Mouse (Mus musculus) midbrain, postnatal 0 days (tissue): ENCODE data around the gene Rasgef1b. TPM values are rescaled to one million over a fixed set of nuclear protein-coding genes. Genes with fewer than 3 reads are reported as not detected.

Source experiments
- ATAC-seq: fragments of 200-750 bp; cut with Nextera tagmentation; 2 replicates; pipeline ENCODE4 v1.8.0; 2017; ENCODE audit warnings: moderate number of reproducible peaks, mild to moderate bottlenecking, moderate TSS enrichment, moderate library complexity; ENCODE audit not compliant: low FRiP score
- DNase-seq: peaks from one replicate; pipeline ENCODE4 v3.0.0-alpha.2; 2015; ENCODE audit warnings: low spot score
- H3K27ac ChIP-seq: fragments of 300-500 bp; sonication (generic); 2 replicates; pipeline ENCODE4 v1.5.1; 2014; ENCODE audit warnings: low read depth, mild to moderate bottlenecking, low read length, mixed read lengths
- H3K27me3 ChIP-seq: fragments of 300-500 bp; sonication (generic); 2 replicates; pipeline ENCODE4 v1.6.1; 2014; ENCODE audit warnings: low read length, control low read depth, mixed read lengths; ENCODE audit not compliant: insufficient read depth
- H3K36me3 ChIP-seq: fragments of 300-500 bp; sonication (generic); 2 replicates; pipeline ENCODE4 v1.6.1; 2014; ENCODE audit warnings: low read length, control low read depth, mixed read lengths; ENCODE audit not compliant: insufficient read depth
- H3K4me1 ChIP-seq: fragments of 300-500 bp; sonication (generic); 2 replicates; pipeline ENCODE4 v1.6.1; 2014; ENCODE audit warnings: mild to moderate bottlenecking, control low read depth, antibody characterized with exemption, low read length, mixed read lengths; ENCODE audit not compliant: insufficient read depth
- H3K4me2 ChIP-seq: fragments of 300-500 bp; sonication (generic); 2 replicates; pipeline ENCODE4 v1.6.1; 2014; ENCODE audit warnings: low read depth, mild to moderate bottlenecking, low read length, mixed read lengths; ENCODE audit not compliant: poor library complexity, severe bottlenecking
- H3K4me3 ChIP-seq: fragments of 300-500 bp; sonication (generic); 2 replicates; pipeline ENCODE4 v1.5.1; 2014; ENCODE audit warnings: low read depth, mild to moderate bottlenecking, low read length, moderate library complexity
- H3K9ac ChIP-seq: fragments of 300-500 bp; sonication (generic); replicated peaks from 2 replicates; pipeline ENCODE4 v1.6.1; 2014; ENCODE audit warnings: mild to moderate bottlenecking, low read length, moderate library complexity, mixed read lengths; ENCODE audit not compliant: poor library complexity, severe bottlenecking
- H3K9me3 ChIP-seq: fragments of 300-500 bp; sonication (generic); 2 replicates; pipeline ENCODE4 v1.6.1; 2016; ENCODE audit warnings: low read length, control low read depth
- CTCF ChIP-seq: IDR thresholded peaks from 2 replicates; pipeline ENCODE4 v1.5.1; 2016; ENCODE audit warnings: antibody characterized with exemption, mild to moderate bottlenecking
- WGBS: fragments of 180-500 bp; shearing (Covaris S2); extraction: QIAGEN DNeasy Blood & Tissue Kit; methylation state at CpG from one replicate; pipeline ENCODE4 v1.1.7; 2014; 5-methylcytosine and 5-hydroxymethylcytosine counted together
- polyA plus RNA-seq: library from polyadenylated mRNA; unstranded; fragments of >200 nt; fragmentation: Nextera tagmentation; extraction: Ambion mirVana; gene quantifications from 2 replicates; pipeline ENCODE4 v1.2.1, GENCODE M21; 2015
- total RNA-seq: library from RNA; depleted of rRNA; stranded (reverse); fragments of >200 nt; gene quantifications from 2 replicates; pipeline ENCODE4 v1.2.3, GENCODE M21; 2014

The Rasgef1b gene
- total and polyA plus RNA-seq, 2 experiments from 2014 or later = 36.0 to 44.6 TPM

DNA sequence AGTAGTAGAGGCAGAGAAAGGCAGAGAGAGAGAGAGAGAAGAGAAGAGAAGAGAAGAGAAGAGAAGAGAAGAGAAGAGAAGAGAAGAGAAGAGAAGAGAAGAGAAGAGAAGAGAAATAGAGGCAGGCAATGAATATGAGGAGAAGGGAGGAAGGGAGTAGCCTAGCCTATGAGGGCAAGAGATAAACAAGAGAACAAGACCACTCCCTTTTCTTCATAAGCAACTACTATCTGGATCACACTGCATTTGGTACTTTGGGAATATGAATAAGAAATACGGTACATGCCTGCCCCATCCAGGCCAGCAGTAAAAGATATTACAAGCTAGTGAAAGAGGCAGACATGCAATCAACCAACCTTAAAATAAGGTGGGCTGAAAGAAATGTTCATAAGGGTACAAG lies 360.2 kb downstream of the Rasgef1b start:
- H3K4me1 ChIP-seq = no peaks in the 10 kb centered on the region
- 91% methylated on average over 1 of the region's 1 CpGs for WGBS
- TF ChIP-seq CTCF = no peak
- DNase-seq (no peak), ATAC-seq (no peak)
- no peak overlapping the region for H3K4me2 ChIP-seq
- no peaks in the 10 kb centered on the region for H3K27me3 ChIP-seq
- no peak overlapping the region for H3K27ac ChIP-seq
- H3K36me3 ChIP-seq = no peaks in the 10 kb centered on the region
- H3K9me3 ChIP-seq = no peaks in the 10 kb centered on the region
- no peak overlapping the region for H3K9ac ChIP-seq
- H3K4me3 ChIP-seq = no peak overlapping the region

DNA sequence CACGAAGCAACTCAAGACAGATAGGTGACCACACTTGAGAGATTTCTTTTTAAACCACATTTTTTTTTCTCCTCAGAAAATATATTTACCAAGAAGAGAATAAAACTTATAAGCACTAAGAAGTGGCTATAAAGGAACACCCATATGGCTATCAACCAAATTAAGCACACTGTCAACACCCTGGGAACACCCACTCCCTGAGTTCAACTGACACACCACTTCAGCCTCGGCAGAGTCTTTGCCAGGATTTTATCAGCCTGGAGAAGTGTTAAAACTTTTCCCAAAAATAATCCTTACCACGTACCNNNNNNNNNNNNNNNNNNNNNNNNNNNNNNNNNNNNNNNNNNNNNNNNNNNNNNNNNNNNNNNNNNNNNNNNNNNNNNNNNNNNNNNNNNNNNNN lies 368.3 kb downstream of the Rasgef1b start:
- Histone ChIP-seq H3K4me2 (no peak overlapping the region), H3K9ac (no peak overlapping the region), H3K4me1 (no peaks in the 10 kb centered on the region), H3K36me3 (no peaks in the 10 kb centered on the region), H3K27ac (no peak overlapping the region), H3K27me3 (no peaks in the 10 kb centered on the region), H3K4me3 (no peak overlapping the region), H3K9me3 (no peaks in the 10 kb centered on the region)
- TF ChIP-seq CTCF = no peak
- no peak for ATAC-seq
- WGBS = 75% methylated on average over 3 of the region's 3 CpGs
- no peak for DNase-seq

DNA sequence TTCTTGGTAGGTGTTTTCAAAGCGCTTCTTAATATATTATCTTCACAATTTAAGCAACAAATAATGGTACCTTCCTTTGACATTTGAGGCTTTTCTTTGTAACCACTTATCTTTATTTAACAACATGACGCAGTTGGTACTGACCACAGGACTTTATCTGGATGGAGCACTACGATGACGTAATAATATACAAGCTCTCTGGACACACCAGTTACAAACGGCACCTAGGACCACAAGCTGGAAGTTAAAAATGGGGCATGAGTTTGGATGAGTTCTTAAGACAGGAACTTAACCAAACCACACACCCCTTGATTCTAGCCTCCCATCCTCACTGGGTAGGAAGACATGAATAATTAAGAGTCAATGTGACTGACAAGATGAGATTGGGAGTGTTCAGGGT lies 369.6 kb downstream of the Rasgef1b start:
- WGBS = 89% methylated on average over 5 of the region's 5 CpGs
- no peak for DNase-seq
- Histone ChIP-seq H3K27ac (no peak overlapping the region), H3K4me3 (no peak overlapping the region), H3K4me1 (no peaks in the 10 kb centered on the region), H3K9me3 (no peaks in the 10 kb centered on the region), H3K27me3 (no peaks in the 10 kb centered on the region), H3K4me2 (no peak overlapping the region), H3K36me3 (no peaks in the 10 kb centered on the region), H3K9ac (no peak overlapping the region)
- TF ChIP-seq CTCF = no peak
- ATAC-seq = no peak

DNA sequence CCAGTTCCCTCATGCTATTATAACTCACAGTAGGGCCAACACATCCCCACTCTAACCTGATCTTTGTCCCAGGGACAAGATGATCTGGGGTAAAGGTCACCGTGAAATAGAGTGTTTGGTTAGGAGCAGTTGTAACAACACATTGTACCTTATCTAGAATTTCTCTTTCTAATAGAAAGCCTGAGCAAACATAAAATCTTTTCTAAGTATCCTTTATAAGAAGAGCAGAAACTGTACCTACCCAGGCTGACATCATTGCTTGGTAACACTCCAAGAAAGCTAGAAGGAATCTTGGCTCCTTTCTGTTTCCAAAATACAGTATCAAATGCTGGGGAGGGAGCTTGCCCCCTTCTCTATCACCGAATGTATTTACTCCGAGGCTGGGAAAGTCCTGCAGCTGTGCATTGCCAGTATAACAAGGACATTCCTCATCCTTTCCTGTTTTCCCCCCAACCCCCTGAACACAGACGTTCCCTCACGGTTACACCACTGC lies 374.2 kb downstream of the Rasgef1b start:
- Histone ChIP-seq H3K36me3 (no peaks in the 10 kb centered on the region), H3K4me2 (no peak overlapping the region), H3K27ac (no peak overlapping the region), H3K4me1 (no peaks in the 10 kb centered on the region), H3K9ac (no peak overlapping the region), H3K27me3 (no peaks in the 10 kb centered on the region), H3K9me3 (no peaks in the 10 kb centered on the region), H3K4me3 (no peak overlapping the region)
- TF ChIP-seq CTCF = no peak
- ATAC-seq (no peak), DNase-seq (no peak)
- WGBS = 76% methylated on average over 5 of the region's 5 CpGs

DNA sequence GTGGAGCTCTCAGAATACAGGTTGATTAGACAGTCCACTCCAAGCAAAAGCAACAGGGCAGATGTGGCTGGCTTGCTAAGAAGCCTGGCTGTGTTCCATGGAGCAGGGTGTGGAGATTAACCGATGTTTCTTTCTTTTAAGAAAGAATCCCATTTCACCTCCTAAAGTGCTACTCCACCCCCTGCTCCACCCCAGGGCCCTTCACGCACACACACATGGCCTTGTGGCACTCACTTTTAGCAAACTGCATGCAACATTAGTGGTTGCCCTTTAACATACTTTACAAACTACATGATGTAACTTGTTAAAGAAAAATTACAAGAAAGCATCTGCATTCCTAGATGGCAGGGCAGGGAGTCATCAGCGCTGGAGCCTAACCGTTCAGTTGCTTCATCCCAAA lies 378.8 kb downstream of the Rasgef1b start:
- TF ChIP-seq CTCF = no peak
- no peak overlapping the region for H3K27ac ChIP-seq
- no peak overlapping the region for H3K4me2 ChIP-seq
- no peak overlapping the region for H3K4me3 ChIP-seq
- ATAC-seq (no peak), DNase-seq (no peak)
- H3K9ac ChIP-seq = no peak overlapping the region
- H3K27me3 ChIP-seq = no peaks in the 10 kb centered on the region
- no peaks in the 10 kb centered on the region for H3K36me3 ChIP-seq
- no peaks in the 10 kb centered on the region for H3K9me3 ChIP-seq
- no peaks in the 10 kb centered on the region; the same call in 1 of the 2 replicates for H3K4me1 ChIP-seq
- WGBS = 40% methylated on average over 4 of the region's 4 CpGs

DNA sequence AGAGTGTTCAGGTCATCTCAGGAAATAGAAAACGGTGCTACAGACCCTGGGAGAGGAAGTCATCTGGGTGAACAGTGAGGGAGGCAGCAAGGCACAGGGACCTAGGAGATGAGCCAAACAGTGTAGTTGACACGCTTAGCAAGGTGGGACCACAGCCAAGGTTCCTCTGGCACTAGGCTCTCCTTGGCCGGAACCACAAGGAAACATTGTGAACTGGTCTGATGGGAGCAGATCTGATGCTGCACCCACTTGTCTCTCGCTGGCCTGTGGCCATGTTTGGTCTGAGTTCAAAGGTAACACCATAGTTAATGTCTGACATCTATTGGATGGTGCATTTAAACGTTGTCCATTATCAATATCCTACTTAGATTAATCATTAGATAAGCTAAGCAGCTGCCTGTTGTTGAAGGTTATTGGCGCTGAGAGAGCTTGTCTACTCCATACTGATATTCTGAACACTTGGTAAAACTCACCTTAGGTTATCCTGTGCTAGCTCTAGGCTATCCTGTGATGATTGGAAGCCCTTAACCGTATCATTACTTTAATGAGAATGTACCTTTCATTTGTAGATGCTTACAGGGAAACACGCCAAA lies 380.5 kb downstream of the Rasgef1b start:
- Histone ChIP-seq H3K4me1 (no peaks in the 10 kb centered on the region; the same call in 1 of the 2 replicates), H3K36me3 (no peaks in the 10 kb centered on the region), H3K9me3 (no peaks in the 10 kb centered on the region), H3K4me2 (no peak overlapping the region), H3K4me3 (no peak overlapping the region), H3K9ac (no peak overlapping the region), H3K27ac (no peak overlapping the region), H3K27me3 (no peaks in the 10 kb centered on the region)
- 84% methylated on average over 8 of the region's 8 CpGs for WGBS
- ATAC-seq (no peak), DNase-seq (peak; percentile 86)
- TF ChIP-seq CTCF = no peak
